Mouse (Mus musculus): ENCODE results near the gene Dmd. TPM values are rescaled to one million over a fixed set of nuclear protein-coding genes. Genes with fewer than 3 reads are reported as not detected.

The Dmd gene
- total and polyA plus RNA-seq, 3 experiments: 20.8 to 79.1 (median 68.9) TPM

- Histone ChIP-seq H3K79me2 (replicated peaks; ENCODE audit: control insufficient read depth, insufficient read depth, low read length) (no peaks in the 10 kb centered on the region), H3K27ac (no peak overlapping the region), H3K4me1 (ENCODE audit: control insufficient read depth, insufficient read depth, low read length) (no peaks in the 10 kb centered on the region), H3K27me3 (ENCODE audit: control insufficient read depth, insufficient read depth, low read length) (no peaks in the 10 kb centered on the region), H3K36me3 (ENCODE audit: control insufficient read depth, insufficient read depth, low read length) (no peaks in the 10 kb centered on the region), H3K4me3 (no peak overlapping the region), H3K9ac (ENCODE audit: low read depth, low read length) (no peak overlapping the region)
- 63% methylated on average over 4 of the region's 4 CpGs for WGBS
- TF ChIP-seq CTCF (IDR thresholded peaks at IDR 0.05): no peak
- no peak for TF ChIP-seq POLR2A (IDR thresholded peaks at IDR 0.05; ENCODE audit: insufficient read depth, low read depth, low read length)
- no peak for TF ChIP-seq EP300 (IDR thresholded peaks at IDR 0.05; ENCODE audit: insufficient read depth, low read depth, low read length)
- intact Hi-C loops (cut with DNase I): no loop called here
- DNase-seq: no peak
Measured at GRCm38 (mm10) chrX:84436556-84436955, 1487.9 kb downstream of the Dmd start.

GRCm38 (mm10) chrX:84442996-84443395, 1494.3 kb downstream of the Dmd start:
- TF ChIP-seq CTCF (IDR thresholded peaks at IDR 0.05) (no peak), EP300 (IDR thresholded peaks at IDR 0.05; ENCODE audit: insufficient read depth, low read depth, low read length) (no peak), POLR2A (IDR thresholded peaks at IDR 0.05; ENCODE audit: insufficient read depth, low read depth, low read length) (no peak)
- H3K4me1 ChIP-seq (ENCODE audit: control insufficient read depth, insufficient read depth, low read length): no peaks in the 10 kb centered on the region
- H3K9ac ChIP-seq (ENCODE audit: low read depth, low read length): no peak overlapping the region
- H3K27me3 ChIP-seq (ENCODE audit: control insufficient read depth, insufficient read depth, low read length): no peaks in the 10 kb centered on the region
- H3K79me2 ChIP-seq (replicated peaks; ENCODE audit: control insufficient read depth, insufficient read depth, low read length): no peaks in the 10 kb centered on the region
- no peak overlapping the region for H3K4me3 ChIP-seq
- no peak for DNase-seq
- intact Hi-C loops (cut with DNase I): no loop called here
- no peak overlapping the region for H3K27ac ChIP-seq
- no peaks in the 10 kb centered on the region for H3K36me3 ChIP-seq (ENCODE audit: control insufficient read depth, insufficient read depth, low read length)
- 73% methylated on average over 3 of the region's 3 CpGs for whole genome bisulfite sequencing

GRCm38 (mm10) chrX:84443985-84444384, 1495.3 kb downstream of the Dmd start:
- Histone ChIP-seq H3K4me3 (no peak overlapping the region), H3K27me3 (ENCODE audit: control insufficient read depth, insufficient read depth, low read length) (no peaks in the 10 kb centered on the region), H3K36me3 (ENCODE audit: control insufficient read depth, insufficient read depth, low read length) (no peaks in the 10 kb centered on the region), H3K4me1 (ENCODE audit: control insufficient read depth, insufficient read depth, low read length) (no peaks in the 10 kb centered on the region), H3K9ac (ENCODE audit: low read depth, low read length) (no peak overlapping the region), H3K79me2 (replicated peaks; ENCODE audit: control insufficient read depth, insufficient read depth, low read length) (no peaks in the 10 kb centered on the region), H3K27ac (no peak overlapping the region)
- no peak for DNase-seq
- 59% methylated on average over 3 of the region's 3 CpGs for WGBS
- TF ChIP-seq CTCF (IDR thresholded peaks at IDR 0.05): no peak
- TF ChIP-seq EP300 (IDR thresholded peaks at IDR 0.05; ENCODE audit: insufficient read depth, low read depth, low read length): no peak
- no peak for TF ChIP-seq POLR2A (IDR thresholded peaks at IDR 0.05; ENCODE audit: insufficient read depth, low read depth, low read length)
- intact Hi-C loops (cut with DNase I): no loop called here

- H3K36me3 ChIP-seq (ENCODE audit: control insufficient read depth, insufficient read depth, low read length): no peaks in the 10 kb centered on the region
- H3K27ac ChIP-seq: no peak overlapping the region
- no peaks in the 10 kb centered on the region for H3K4me1 ChIP-seq (ENCODE audit: control insufficient read depth, insufficient read depth, low read length)
- TF ChIP-seq CTCF (IDR thresholded peaks at IDR 0.05) (no peak), EP300 (IDR thresholded peaks at IDR 0.05; ENCODE audit: insufficient read depth, low read depth, low read length) (no peak), POLR2A (IDR thresholded peaks at IDR 0.05; ENCODE audit: insufficient read depth, low read depth, low read length) (no peak)
- no peak for DNase-seq
- no peak overlapping the region for H3K9ac ChIP-seq (ENCODE audit: low read depth, low read length)
- H3K79me2 ChIP-seq (replicated peaks; ENCODE audit: control insufficient read depth, insufficient read depth, low read length): no peaks in the 10 kb centered on the region
- no peaks in the 10 kb centered on the region for H3K27me3 ChIP-seq (ENCODE audit: control insufficient read depth, insufficient read depth, low read length)
- intact Hi-C loops (cut with DNase I): no loop called here
- no peak overlapping the region for H3K4me3 ChIP-seq
Measured at GRCm38 (mm10) chrX:84444638-84445037, 1496.0 kb downstream of the Dmd start.

- Histone ChIP-seq H3K27ac (no peak overlapping the region), H3K9ac (ENCODE audit: low read depth, low read length) (no peak overlapping the region), H3K27me3 (ENCODE audit: control insufficient read depth, insufficient read depth, low read length) (no peaks in the 10 kb centered on the region), H3K4me3 (no peak overlapping the region), H3K79me2 (replicated peaks; ENCODE audit: control insufficient read depth, insufficient read depth, low read length) (no peaks in the 10 kb centered on the region), H3K4me1 (ENCODE audit: control insufficient read depth, insufficient read depth, low read length) (no peaks in the 10 kb centered on the region), H3K36me3 (ENCODE audit: control insufficient read depth, insufficient read depth, low read length) (no peaks in the 10 kb centered on the region)
- no peak for DNase-seq
- intact Hi-C loops (cut with DNase I): loop anchor here (5.0 kb wide), 1 partner anchor 1193 kb away; no protein-coding TSS in a partner anchor
- WGBS: 81% methylated on average over 1 of the region's 1 CpGs
- no peak for TF ChIP-seq EP300 (IDR thresholded peaks at IDR 0.05; ENCODE audit: insufficient read depth, low read depth, low read length)
- no peak for TF ChIP-seq POLR2A (IDR thresholded peaks at IDR 0.05; ENCODE audit: insufficient read depth, low read depth, low read length)
- peak; percentile 75 for TF ChIP-seq CTCF (IDR thresholded peaks at IDR 0.05)
Measured at GRCm38 (mm10) chrX:84454473-84454872, 1505.8 kb downstream of the Dmd start.

- Histone ChIP-seq H3K36me3 (ENCODE audit: control insufficient read depth, insufficient read depth, low read length) (no peaks in the 10 kb centered on the region), H3K27me3 (ENCODE audit: control insufficient read depth, insufficient read depth, low read length) (no peaks in the 10 kb centered on the region), H3K9ac (ENCODE audit: low read depth, low read length) (no peak overlapping the region), H3K4me1 (ENCODE audit: control insufficient read depth, insufficient read depth, low read length) (no peaks in the 10 kb centered on the region), H3K27ac (no peak overlapping the region), H3K79me2 (replicated peaks; ENCODE audit: control insufficient read depth, insufficient read depth, low read length) (no peaks in the 10 kb centered on the region), H3K4me3 (no peak overlapping the region)
- WGBS: 55% methylated on average over 3 of the region's 3 CpGs
- DNase-seq: no peak
- intact Hi-C loops (cut with DNase I): no loop called here
- no peak for TF ChIP-seq CTCF (IDR thresholded peaks at IDR 0.05)
- TF ChIP-seq POLR2A (IDR thresholded peaks at IDR 0.05; ENCODE audit: insufficient read depth, low read depth, low read length): no peak
- TF ChIP-seq EP300 (IDR thresholded peaks at IDR 0.05; ENCODE audit: insufficient read depth, low read depth, low read length): no peak
Measured at GRCm38 (mm10) chrX:84514650-84515366, 1566.1 kb downstream of the Dmd start.
